Mouse (Mus musculus) regulatory T cell (primary cell): ENCODE data around the gene Tesc.

Source experiments
- in situ Hi-C: fragments of 300-600 bp; cut with MboI, MseI; formaldehyde crosslinking; loops from one replicate; pipeline ENCODE4 v1.15.1; 2025; ENCODE audit warnings: high pct_unique_total_duplicates

Tesc gene

DNA sequence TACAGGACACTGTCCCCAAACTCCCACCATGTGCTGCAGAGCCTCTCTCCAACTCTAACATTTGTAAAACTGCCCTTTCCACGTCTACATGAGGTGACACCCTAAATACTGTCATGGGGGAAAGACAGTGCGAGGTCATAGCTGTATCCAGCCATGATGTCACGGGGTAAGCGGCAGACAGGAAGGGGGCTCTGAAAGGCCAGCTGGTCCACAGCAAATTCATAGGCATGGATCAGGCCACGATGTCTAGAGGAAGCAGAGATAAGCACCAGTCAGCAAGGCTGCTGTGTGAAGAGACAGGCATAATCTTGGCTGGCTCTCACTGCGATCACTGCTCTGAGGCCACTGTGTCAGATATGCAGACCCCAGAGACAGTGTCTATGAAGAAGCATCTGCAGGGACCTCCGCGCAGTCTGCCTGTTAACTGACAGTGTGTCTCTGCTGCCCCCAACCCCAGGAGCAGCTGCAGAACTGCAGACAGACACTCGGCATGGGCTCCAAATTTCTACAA is 40.5 kb downstream of the Tesc start:
- in situ Hi-C loops: loop anchor here (5.0 to 25.0 kb wide), 2 partner anchors 41 to 681 kb away; partner anchors contain the start of genes Rfc5 and Tesc

DNA sequence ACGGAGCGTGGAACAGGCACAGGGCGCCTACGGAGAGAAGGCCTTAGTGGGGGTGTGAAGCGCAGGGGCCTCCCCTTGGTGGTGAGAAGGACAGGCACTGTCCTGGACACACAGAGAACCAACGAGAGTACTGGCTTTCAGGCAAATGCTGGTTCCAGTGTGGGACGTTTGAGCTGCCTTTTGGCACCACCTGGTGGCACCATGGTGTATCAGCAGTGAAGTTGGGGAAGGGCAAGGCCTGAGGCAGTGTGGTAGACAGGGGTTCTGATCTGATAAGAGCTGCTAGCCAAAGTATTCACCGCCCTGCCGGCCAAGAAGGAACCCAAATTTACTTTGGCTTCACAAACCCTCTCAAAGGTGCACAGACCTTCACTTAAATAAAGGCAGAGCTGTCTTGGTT is 41.8 kb downstream of the Tesc start:
- in situ Hi-C loops: loop anchor here (5.0 to 25.0 kb wide), 2 partner anchors 42 to 682 kb away; partner anchors contain the start of genes Rfc5 and Tesc

DNA sequence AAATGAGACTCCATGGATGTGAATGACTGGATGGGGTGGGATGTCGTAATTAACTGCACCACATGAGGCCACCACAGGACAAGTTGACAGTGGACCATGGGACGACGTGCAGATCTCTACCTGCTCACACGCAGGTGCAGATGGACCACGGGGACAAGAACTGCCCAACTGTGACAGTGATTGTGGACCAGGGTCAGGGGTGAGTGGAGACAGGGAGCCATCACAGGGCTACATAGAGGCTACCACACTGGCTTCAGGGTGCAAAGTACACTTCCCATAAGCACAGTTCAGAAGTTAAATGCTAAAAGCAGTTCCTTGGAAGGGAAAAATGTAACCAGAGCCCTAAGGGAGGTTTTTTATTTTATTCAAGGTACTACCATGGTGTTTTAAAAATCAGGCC is 44.2 kb downstream of the Tesc start:
- in situ Hi-C loops: loop anchor here (5.0 to 25.0 kb wide), 2 partner anchors 69 to 684 kb away; partner anchors contain the start of gene Rfc5

DNA sequence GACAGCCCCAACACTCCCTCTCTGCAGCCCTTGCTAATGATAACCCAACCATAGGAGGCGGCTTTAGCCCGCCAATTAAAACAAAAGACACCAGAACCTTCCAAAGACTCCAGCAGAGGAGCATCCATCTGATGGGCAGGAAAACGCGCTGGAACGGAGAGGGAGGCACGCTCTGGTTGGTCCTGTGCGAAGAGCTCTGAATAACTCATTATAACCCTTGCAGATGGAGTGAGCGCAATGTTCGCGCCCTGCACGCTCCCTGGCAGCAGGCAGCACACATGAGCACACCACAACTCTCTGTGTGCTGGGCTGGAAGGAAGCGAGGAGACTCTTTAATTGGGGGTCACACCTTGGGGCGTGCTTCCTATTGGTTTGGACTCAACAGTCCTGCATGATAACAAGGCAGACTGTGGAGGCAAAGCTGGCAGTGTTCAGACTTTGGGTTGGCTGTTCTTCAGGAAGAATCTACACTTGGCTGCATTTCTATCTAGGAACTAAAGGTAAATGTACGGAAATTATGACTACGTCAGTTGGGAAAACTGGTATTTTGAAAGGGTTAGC is 45.8 kb downstream of the Tesc start:
- in situ Hi-C loops: loop anchor here (5.0 to 25.0 kb wide), 2 partner anchors 71 to 686 kb away; partner anchors contain the start of gene Rfc5

DNA sequence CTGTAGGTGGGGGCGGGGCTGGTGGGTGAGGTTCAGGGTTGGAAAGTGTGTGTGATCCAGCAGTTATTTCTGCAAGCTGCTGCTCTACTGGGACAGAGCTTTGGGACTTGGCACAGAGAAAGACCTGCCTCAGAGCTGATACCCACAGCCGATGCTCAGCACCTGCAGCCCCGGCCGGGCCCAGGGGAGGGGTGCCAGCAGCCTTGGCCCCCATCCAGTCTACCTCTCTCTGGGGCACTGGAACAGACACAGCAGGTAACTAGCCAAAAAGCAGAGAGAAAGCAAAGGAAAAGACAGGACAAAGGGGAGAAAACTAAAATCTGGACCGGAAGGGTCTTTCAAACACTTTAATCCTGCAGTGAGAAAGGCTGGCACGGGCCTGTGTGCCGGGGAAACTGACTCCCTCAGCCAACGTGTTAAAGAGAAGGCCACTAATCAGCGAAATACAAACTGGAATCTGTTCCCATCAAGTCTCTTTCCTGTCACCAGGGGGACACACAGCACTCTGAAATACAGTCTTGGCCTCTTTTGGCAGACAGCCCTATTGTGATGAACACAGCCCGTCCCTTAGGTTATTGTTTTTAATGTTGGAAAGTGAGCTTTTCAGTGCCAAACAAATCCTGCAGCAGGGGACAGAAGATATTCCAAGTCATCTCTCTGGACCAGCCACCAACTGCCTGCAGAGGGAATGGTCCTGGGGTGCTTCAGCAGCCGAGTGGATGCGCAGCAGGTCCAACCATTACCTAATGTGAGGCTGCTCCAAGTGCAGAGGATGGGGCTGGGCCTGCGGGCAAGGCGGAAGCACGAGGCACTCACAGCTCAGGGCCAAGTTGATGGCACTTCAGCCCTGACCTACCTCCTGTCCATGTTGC is 49.4 kb downstream of the Tesc start:
- in situ Hi-C loops: no loop called here

DNA sequence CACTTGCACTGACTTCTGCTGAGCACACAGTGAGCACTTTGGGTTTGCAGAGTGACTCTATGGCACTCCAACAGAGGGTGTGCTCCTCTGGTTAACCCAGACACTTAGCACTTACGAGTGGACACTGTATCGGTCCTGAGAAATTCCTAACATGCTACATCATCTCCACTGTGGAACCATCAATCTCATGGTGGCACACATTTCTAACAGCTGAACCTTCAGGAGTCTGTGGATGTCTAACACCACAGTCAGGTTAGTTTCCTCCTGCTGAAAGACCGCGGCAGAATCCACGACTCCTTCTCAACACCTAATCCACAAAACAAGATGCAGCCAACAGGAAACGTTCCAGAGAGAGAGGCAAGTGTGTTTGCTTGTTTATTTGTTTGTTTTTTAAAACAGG is 51.0 kb downstream of the Tesc start:
- in situ Hi-C loops: no loop called here

DNA sequence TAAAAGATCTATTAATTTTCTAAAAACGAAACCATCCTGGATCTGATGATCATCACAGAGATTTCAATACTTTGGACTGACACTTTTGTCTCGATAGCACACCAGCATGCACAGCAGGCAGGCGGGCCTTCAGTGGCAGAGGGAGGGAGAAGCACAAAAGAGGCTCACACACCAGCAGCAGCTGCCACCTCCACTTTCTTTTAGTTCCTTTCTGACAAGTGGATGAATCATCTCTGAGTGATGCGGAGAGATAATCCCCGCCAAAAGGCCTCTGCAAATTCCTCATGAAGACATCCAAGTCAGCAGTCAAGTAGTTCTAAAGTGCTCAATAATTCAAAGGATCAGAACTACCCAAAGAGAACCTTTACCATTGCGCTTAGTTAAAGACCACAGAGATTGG is 51.8 kb downstream of the Tesc start:
- in situ Hi-C loops: no loop called here

DNA sequence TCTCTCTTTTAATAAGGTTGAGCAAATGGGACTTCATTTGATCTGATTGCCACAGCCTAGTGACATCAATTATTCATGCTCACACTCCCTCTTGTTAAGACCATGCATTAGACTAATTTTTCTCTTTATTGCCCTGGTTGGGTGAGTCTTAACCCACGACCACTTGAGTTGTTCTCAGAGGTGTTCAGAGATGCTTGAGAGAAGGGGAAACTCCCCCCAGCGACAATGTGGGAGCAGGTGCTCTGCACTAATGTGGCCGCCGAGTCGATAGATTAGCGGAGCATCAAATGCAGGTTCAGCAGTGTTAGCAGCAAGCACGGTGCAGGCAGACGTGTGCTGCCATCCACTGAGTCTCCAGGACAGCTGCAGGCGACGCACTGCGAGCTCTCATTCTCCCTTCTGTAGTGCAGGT is 52.3 kb downstream of the Tesc start:
- in situ Hi-C loops: no loop called here

DNA sequence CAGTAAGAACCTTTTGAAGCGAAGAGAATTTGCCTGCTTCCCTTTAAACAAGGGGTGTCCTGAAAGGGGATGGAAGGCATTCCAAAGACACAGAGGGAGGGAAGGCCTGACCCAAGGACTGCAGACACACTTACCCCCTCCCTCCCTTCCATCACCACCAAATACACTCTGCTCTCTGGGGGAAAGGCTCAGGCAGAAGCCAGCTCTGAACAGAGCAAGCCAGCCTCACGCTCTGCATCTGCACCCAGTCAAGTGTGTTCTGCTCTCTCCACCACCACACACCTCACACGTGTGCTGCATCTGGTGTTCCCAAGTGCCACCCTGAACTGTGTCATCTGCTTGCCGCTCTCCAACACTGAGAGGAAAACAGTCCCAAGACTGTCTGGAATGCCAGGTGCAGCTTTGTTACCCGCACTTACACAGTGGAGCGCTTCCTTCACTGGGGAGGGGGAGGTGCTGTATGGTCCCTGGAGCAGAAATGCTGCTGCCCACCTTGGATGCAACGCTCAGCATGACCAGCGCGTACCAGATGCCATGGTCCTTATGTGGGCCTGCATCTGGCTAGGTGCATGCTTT is 53.9 kb downstream of the Tesc start:
- in situ Hi-C loops: no loop called here

DNA sequence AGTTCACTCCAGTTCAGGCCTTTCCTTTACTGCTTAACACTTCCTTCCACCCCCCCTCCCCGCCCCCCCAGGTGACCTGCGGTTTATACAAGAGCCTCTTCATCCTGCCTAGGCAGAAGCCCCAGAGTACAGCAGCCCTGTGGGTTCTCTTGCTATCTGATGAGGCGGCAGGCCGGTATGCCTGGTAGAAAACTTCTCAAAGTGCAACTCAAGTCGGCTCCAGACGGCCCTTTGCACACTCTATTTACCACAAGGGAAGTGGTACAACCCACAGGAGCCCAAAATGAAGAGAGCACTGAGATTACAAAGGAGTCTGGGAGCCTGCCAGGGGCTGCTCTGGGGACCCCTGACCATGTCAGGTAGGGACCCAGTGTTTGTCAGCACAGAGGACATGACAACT is 54.5 kb downstream of the Tesc start:
- in situ Hi-C loops: no loop called here

DNA sequence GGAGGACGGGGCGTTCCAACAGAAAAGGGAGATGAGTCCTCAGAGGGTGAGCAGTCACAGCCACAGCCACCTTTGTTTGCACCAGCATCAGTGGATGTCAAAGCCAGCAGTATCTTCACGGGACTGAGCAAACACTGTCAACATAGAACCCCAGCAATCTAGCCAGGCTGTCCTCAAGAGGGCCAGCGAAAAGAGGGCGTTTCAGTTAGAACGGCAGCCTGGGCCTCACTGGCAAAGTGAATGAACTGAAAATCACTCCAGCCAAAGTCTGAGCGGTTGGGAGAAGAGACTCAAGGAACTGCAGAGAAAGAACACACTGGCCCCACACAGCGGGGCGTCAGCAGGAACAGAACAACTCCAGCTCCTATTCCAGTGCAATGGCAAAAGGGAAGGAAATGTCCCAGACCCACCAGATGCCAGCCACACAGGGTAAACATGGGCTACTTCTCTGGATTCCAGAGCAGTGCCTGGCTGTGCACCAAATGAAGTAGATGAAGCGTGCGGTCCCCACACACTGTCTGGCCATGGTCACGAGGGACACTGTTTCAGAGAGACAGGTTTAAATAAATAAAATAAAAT is 55.6 kb downstream of the Tesc start:
- in situ Hi-C loops: no loop called here

DNA sequence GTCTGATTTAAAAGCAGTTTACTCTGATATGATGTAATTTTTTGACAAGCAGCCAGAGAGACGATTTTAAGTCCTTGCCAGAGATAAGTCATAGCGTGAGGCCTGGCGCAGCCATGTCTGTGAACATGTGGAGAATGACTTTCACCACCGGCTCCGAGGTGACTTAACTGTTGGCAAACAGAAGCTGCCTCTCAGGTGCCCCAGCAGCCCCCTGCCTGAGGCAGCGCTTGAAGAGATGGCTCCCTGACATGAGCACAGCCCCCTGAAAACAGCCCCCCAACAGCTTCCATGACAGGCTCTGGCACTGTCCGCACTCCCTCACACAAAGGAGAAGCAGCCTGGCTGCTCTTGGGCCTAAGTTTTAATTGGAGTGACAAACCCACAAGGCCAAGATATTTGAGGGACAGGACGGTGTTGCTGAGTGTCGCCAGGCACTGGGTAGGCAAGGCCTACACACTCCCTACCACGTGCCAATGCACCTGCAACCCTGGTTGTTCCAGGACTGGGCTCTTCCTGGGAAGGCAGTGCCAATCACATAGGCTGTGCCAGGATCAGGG is 56.7 kb downstream of the Tesc start:
- in situ Hi-C loops: no loop called here

DNA sequence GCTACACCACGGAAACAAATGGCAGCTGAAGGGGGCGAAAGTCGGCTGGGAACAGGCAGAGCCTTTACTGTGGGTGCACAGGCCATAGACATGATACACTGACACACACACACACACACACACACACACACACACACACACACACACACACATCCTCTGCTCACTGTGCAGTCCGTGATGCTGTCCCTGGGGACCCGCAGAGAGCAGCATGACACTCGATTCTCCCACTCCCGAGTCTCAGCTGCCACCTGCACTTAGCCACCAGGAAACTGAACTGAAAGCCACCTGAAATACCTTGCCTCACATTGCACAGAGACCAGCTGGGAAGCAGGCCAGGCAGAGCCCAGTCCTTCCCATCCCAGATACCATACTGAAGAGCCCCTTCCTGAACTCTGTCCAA is 57.8 kb downstream of the Tesc start:
- in situ Hi-C loops: no loop called here

DNA sequence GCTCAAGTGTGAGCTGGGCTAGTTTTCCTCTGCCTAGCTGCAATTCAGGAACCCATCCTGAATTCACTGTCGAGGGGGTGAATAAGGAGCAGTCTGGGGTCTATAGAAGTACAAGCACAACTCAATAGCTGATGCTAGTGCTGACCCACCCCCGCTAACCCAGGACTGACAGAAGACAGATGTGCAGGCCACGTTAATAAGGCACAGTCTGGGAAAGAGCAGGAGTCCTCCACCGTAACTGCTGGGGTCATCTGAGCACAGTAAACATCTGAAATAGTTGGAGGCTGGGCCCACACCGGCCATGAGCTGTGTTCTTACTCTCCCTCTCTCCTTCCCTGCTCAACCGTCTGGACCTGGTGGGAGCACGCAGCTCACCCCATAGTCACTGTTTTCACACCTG is 59.4 kb downstream of the Tesc start:
- in situ Hi-C loops: no loop called here

DNA sequence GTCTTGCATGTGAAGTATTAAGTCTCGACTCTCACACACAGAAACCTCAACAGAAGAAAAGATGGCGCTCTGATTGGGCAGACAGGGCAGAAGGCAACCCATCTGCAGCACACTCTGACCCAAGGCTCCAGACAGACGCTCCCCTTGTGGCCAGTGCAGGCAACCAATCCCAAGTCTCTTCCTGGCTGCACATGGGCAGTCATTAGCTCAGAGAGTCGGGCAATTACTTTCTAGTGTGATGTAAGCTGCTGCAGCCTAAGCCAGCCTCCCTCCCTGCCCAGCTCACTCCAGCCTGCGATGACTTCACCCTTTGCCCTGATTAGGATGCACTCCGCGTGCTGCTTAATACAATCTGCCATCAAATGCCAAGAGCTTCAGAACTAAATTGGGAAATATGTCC is 61.6 kb downstream of the Tesc start:
- in situ Hi-C loops: no loop called here

DNA sequence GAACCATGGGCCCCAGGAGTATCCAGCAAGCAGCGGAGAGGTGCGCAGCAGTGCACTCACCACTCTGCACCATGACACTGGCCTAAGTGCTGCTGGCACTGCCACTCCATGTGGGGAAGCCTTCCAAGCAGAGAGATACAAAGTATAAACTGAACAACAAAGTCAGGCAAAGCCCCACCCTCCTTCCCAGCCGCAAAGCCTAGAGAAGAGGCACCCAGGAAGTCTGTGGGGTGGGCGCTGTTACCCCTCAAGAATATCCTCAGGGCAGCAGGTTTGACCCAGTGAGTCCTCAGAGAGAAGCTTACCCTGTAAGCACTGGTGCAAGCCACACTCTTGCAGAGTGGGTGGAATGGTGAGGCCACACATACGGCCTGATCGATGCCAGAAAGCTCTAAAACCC is 62.6 kb downstream of the Tesc start:
- in situ Hi-C loops: no loop called here

DNA sequence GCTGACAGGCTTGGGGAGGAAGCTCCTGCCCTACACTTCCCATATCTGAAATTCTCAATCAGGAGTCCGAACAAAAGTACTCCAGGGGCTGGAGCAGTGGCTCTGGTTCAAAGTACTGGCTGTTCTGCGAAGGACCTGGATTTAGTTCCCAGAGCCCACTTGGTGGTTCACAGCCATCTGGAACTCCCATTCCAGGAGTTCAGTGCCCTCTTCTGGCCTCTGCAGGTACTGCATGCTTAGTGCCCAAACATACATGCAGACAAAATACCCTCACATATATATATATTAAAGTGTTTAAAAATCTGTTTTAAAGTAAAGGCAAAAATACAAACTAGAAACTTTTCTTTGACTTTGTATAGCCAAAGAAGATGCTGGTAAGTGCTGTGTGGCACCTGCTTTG is 63.3 kb downstream of the Tesc start:
- in situ Hi-C loops: no loop called here

DNA sequence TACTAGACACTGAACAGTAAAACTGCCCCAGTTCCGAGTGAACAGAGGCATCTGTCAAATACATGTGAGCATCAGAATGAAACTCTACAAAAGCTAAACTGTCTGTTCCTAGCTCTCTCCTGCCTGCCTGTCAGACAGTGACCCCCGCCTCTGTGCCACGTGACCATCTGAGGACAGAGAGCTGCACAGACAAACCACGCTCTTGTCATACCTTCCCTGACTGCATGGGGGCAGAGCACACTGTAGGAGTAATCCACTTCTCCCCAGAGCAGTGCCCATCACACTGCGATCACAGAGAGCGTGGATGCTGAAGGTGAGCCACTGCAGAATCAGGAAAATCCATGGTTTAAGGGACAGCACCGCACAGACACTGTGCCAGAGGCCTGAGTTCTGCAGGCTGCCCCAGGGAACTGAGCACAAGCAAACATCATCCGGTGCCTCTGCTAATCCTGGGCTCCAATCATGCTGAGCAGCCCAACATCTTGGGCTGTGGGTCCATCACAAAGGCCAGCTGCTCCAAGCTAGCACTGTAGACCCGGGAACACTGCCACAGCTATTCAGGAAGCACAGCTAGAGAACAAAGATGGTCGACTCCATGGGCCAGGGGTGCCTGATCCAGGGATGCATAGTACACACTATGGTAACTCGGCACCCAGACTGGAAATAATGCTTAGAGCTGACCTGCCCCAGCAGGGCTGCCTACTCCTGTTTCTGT is 65.9 kb downstream of the Tesc start:
- in situ Hi-C loops: no loop called here

DNA sequence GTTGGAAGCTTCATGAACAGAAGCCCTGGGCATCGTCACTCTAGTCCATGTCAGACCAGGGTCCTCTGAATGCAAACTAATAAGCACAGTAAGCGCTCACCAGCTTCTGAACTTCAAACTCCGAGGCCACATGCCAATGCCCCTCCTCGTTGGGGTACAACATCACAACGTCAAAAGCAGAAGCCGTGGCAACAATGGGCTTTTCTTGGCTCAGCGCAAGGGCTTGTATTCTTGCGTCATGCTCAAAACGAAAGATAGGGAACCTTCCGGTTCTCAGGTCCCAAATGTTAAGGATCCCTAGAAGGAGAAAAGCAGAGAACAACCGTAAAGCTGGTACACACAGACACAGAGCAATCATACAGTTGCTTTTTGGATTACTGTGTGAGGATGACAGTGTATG is 67.9 kb downstream of the Tesc start:
- in situ Hi-C loops: no loop called here

DNA sequence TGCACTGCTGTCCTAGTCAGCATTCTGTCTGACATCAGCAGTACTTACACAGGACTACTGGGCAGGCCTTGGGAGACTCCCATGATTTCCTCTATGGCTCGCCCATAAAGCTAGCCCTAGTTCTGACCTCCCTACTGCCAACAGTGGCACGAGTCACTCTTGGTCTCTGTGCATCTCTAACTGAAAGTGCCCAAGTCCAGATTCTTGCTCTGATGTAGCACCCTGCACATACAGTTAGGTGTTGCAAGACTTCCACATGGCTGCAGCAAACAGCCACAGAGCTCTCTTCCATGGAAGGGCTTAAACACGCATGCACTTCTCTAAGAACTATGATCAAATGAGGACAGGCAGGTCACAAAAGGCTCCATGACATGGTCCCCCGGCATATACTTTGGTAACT is 68.3 kb downstream of the Tesc start:
- in situ Hi-C loops: no loop called here

DNA sequence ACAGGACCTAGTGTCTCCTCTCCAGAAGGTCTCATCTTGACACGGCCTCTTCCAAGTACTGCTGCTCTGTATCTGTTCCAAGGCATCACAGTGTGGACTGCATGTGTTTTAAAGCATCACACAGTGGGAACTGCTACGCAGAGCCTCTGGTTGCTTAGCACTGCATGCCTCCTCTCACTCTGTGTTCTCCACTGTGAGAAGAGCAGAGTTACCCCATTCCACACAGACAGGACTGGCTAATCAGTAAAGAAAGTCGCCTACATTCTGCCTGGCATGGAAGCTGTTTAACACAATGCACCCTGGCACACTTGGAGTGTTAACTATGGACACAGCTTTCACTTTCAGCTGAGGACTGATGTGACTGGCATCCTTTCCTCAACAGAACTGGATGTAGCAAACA is 68.8 kb downstream of the Tesc start:
- in situ Hi-C loops: no loop called here
